Mouse (Mus musculus) bone marrow macrophage, adult 2 months (primary cell): ENCODE measurements at regions not wholly inside any gene's neighbourhood (a gene's known extent, or its start where the extent isn't known, plus 50 kb on each side); places are given as distances from the start of the nearest gene placed in this dataset.

Experiments used
- CTCF ChIP-seq: IDR thresholded peaks from 2 replicates; pipeline ENCODE4 v1.5.1; 2012; ENCODE audit warnings: low read depth, mild to moderate bottlenecking, low read length, moderate library complexity
- POLR2A ChIP-seq: IDR thresholded peaks from 2 replicates; pipeline ENCODE4 v1.6.1; 2012; ENCODE audit warnings: mild to moderate bottlenecking, low read depth, low read length, borderline replicate concordance

- no peak for TF ChIP-seq CTCF
- TF ChIP-seq POLR2A: no peak
Measured at GRCm38 (mm10) chr16:30009521-30010186, 54.5 kb upstream of the Hes1 start.
